Mouse (Mus musculus): ENCODE measurements around the gene Lypd6. TPM values are rescaled to one million over a fixed set of nuclear protein-coding genes. Genes with fewer than 3 reads are reported as not detected.

Gene Lypd6
- polyA plus RNA-seq, 1 experiment from 2014 or later: 0.28 TPM

DNA sequence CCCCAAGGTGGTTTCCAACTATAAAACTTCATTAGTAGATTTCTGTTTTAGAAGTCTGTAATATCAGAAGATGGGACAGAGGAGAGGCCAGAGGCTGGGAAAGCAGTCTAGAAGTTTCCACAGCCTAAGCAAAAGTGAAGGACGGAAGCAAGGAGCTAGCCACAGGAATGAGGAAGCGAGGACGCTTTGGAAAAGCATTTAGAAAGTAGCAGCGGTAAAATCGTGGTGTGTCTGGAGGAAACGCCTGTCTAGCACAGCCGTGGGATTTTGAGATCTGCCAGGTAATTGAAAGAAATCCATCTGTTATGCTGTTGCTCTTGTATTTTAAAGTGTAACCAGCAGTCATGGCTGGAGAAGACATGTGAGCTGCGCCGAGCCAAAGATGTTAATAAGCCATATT lies 81.1 kb downstream of the Lypd6 start:
- 35% methylated on average over 9 of the region's 9 CpGs for WGBS (ENCODE audit: insufficient replicate concordance)
- Histone ChIP-seq H3K4me3 (replicated peaks) (no peak overlapping the region), H3K36me3 (no peaks in the 10 kb centered on the region), H3K9ac (no peak overlapping the region), H3K4me2 (no peak overlapping the region), H3K9me3 (replicated peaks) (no peaks in the 10 kb centered on the region), H3K4me1 (replicated peaks) (no peaks in the 10 kb centered on the region), H3K27ac (no peak overlapping the region), H3K27me3 (no peaks in the 10 kb centered on the region)
- no peak for ATAC-seq (ENCODE audit: low read depth)
- DNase-seq: no peak

GRCm38 (mm10) chr2:50149257-50150202 lies 83.3 kb downstream of the Lypd6 start:
- Histone ChIP-seq H3K36me3 (no peaks in the 10 kb centered on the region), H3K27ac (no peak overlapping the region), H3K9me3 (replicated peaks) (no peaks in the 10 kb centered on the region), H3K4me2 (no peak overlapping the region), H3K27me3 (no peaks in the 10 kb centered on the region), H3K4me1 (replicated peaks) (no peaks in the 10 kb centered on the region), H3K9ac (no peak overlapping the region), H3K4me3 (replicated peaks) (no peak overlapping the region)
- no peak for ATAC-seq (ENCODE audit: low read depth)
- no peak for DNase-seq
- 51% methylated on average over 6 of the region's 6 CpGs for WGBS (ENCODE audit: insufficient replicate concordance)

DNA sequence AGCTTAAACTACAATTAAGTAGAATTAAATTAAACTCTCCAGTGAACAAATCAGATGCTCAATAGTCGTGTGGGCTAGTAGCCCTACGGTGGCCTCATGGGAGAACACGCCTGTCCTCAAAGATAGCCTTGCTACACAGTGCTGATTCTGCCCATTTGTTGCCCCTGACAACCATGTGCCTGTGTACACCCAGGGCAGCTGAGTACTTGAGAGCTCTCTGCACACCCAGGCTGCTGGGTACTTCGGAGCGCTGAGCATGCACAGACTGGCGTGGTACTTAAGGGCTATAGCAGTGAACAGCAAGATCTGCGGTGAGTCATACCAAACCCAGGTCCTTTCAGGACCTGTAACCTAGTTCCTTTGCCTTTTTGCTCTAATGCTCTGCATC lies 84.0 kb downstream of the Lypd6 start:
- WGBS (ENCODE audit: insufficient replicate concordance): 71% methylated on average over 7 of the region's 7 CpGs
- H3K4me1 ChIP-seq (replicated peaks): no peaks in the 10 kb centered on the region
- H3K4me3 ChIP-seq (replicated peaks): no peak overlapping the region
- H3K36me3 ChIP-seq: no peaks in the 10 kb centered on the region
- ATAC-seq (ENCODE audit: low read depth) (no peak), DNase-seq (no peak)
- no peaks in the 10 kb centered on the region for H3K9me3 ChIP-seq (replicated peaks)
- no peak overlapping the region for H3K27ac ChIP-seq
- no peak overlapping the region for H3K4me2 ChIP-seq
- no peak overlapping the region for H3K9ac ChIP-seq
- H3K27me3 ChIP-seq: no peaks in the 10 kb centered on the region

DNA sequence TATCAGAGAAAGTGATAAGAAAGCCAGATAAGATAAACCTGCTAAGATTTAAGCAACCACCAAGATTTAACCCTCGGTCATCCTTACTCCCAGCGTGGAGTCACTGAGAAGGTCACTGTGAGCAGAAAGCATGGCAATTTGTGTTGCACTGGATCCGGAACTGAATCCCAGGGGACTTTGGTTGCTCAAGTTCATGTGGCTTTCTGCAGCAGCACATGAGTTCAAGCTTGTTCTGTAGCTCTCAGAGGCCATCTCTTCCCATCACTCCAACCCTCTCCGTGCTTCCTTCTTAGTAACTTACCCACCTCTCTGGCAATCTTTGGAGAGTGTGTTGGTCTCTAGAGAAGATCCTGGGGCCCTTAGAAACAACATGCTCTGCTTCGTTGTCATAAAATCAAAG lies 84.6 kb downstream of the Lypd6 start:
- no peaks in the 10 kb centered on the region for H3K4me1 ChIP-seq (replicated peaks)
- H3K9ac ChIP-seq: no peak overlapping the region
- no peak for ATAC-seq (ENCODE audit: low read depth)
- no peak for DNase-seq
- WGBS (ENCODE audit: insufficient replicate concordance): 62% methylated on average over 5 of the region's 5 CpGs
- no peak overlapping the region for H3K27ac ChIP-seq
- no peaks in the 10 kb centered on the region for H3K36me3 ChIP-seq
- H3K4me2 ChIP-seq: no peak overlapping the region
- H3K27me3 ChIP-seq: no peaks in the 10 kb centered on the region
- no peaks in the 10 kb centered on the region for H3K9me3 ChIP-seq (replicated peaks)
- no peak overlapping the region for H3K4me3 ChIP-seq (replicated peaks)

- no peak for DNase-seq
- Histone ChIP-seq H3K36me3 (no peaks in the 10 kb centered on the region), H3K27ac (no peak overlapping the region), H3K9me3 (replicated peaks) (no peaks in the 10 kb centered on the region), H3K4me1 (replicated peaks) (no peaks in the 10 kb centered on the region), H3K4me2 (no peak overlapping the region), H3K9ac (no peak overlapping the region), H3K27me3 (no peaks in the 10 kb centered on the region), H3K4me3 (replicated peaks) (no peak overlapping the region)
- ATAC-seq (ENCODE audit: low read depth): no peak
- 60% methylated on average over 2 of the region's 2 CpGs for WGBS (ENCODE audit: insufficient replicate concordance)
These were observed 85.2 kb downstream of the Lypd6 start for GRCm38 (mm10) chr2:50151401-50151800.

DNA sequence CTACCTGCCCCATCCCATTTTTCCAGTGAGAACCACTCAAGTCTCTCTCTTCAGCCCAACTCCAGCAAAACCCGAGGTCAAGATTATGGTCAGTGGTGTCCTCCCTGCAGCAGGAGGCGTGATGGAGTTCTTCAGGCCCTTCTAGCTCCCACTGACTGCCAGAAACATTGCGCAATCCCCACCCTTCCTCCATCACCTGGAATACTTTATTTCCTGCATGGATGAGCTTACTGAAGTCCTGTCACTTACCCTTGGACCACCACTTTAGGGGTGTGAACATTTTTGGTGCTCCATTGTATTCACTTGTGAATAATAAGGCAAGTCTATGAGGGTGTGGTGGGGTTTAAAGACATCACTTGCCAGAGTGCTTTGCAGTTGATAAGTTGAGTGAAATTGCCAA lies 85.7 kb downstream of the Lypd6 start:
- H3K4me2 ChIP-seq: no peak overlapping the region
- no peak overlapping the region for H3K4me3 ChIP-seq (replicated peaks)
- no peaks in the 10 kb centered on the region for H3K27me3 ChIP-seq
- DNase-seq: no peak
- ATAC-seq (ENCODE audit: low read depth): no peak
- H3K9me3 ChIP-seq (replicated peaks): no peaks in the 10 kb centered on the region
- H3K36me3 ChIP-seq: no peaks in the 10 kb centered on the region
- WGBS (ENCODE audit: insufficient replicate concordance): 66% methylated on average over 3 of the region's 3 CpGs
- no peaks in the 10 kb centered on the region for H3K4me1 ChIP-seq (replicated peaks)
- no peak overlapping the region for H3K9ac ChIP-seq
- no peak overlapping the region for H3K27ac ChIP-seq

DNA sequence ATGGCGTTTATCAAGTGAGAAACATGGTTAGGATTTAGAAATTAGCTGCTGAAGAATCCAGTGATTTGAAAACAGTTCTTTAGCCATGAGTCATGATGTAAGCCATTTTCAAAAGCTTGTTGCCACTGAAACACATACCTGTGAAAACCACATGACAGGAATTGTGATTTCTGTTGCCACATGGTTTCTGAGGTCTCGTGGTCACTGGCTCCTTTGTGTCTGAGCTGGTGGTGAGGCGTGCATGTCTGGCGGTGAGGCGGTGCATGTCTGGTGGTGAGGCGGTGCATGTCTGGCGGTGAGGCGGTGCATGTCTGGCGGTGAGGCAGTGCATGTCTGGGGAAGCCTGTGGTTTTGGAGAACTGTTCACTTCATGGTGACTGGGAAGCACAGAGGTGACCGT lies 89.8 kb downstream of the Lypd6 start:
- Histone ChIP-seq H3K9ac (no peak overlapping the region), H3K27me3 (no peaks in the 10 kb centered on the region), H3K27ac (no peak overlapping the region), H3K4me2 (no peak overlapping the region), H3K36me3 (no peaks in the 10 kb centered on the region), H3K4me3 (replicated peaks) (no peak overlapping the region), H3K9me3 (replicated peaks) (no peaks in the 10 kb centered on the region), H3K4me1 (replicated peaks) (no peaks in the 10 kb centered on the region)
- no peak for ATAC-seq (ENCODE audit: low read depth)
- no peak for DNase-seq
- WGBS (ENCODE audit: insufficient replicate concordance): 81% methylated on average over 10 of the region's 10 CpGs

DNA sequence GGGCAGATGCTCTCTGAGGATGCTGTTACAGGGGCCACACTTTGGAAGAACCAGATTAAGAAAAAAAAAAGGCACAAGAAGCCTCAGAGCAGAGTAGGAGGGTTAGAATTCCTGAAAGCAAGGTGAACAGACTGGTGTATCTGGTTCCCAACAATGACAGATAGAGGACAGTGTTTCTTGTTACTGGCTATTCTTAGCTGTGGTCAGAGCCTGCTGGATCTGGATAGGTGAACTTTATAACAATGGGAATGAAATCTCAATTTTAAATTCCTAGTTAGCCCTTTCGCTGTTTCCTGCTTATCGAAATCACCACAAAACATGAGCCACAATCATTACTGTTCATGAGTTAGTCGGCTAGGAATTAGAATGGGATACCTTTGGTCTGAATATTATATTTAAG lies 93.8 kb downstream of the Lypd6 start:
- no peak overlapping the region for H3K9ac ChIP-seq
- no peaks in the 10 kb centered on the region for H3K9me3 ChIP-seq (replicated peaks)
- H3K4me1 ChIP-seq (replicated peaks): no peaks in the 10 kb centered on the region
- WGBS (ENCODE audit: insufficient replicate concordance): 71% methylated on average over 3 of the region's 3 CpGs
- H3K27me3 ChIP-seq: no peaks in the 10 kb centered on the region
- H3K4me3 ChIP-seq (replicated peaks): no peak overlapping the region
- no peak for DNase-seq
- H3K36me3 ChIP-seq: no peaks in the 10 kb centered on the region
- no peak for ATAC-seq (ENCODE audit: low read depth)
- H3K4me2 ChIP-seq: no peak overlapping the region
- H3K27ac ChIP-seq: no peak overlapping the region

GRCm38 (mm10) chr2:50163608-50164007 lies 97.4 kb downstream of the Lypd6 start:
- Histone ChIP-seq H3K4me3 (replicated peaks) (no peak overlapping the region), H3K9ac (no peak overlapping the region), H3K27ac (no peak overlapping the region), H3K4me2 (no peak overlapping the region), H3K27me3 (no peaks in the 10 kb centered on the region), H3K36me3 (no peaks in the 10 kb centered on the region), H3K4me1 (replicated peaks) (no peaks in the 10 kb centered on the region), H3K9me3 (replicated peaks) (no peaks in the 10 kb centered on the region)
- 72% methylated on average over 8 of the region's 8 CpGs for WGBS (ENCODE audit: insufficient replicate concordance)
- ATAC-seq (ENCODE audit: low read depth) (no peak), DNase-seq (no peak)

DNA sequence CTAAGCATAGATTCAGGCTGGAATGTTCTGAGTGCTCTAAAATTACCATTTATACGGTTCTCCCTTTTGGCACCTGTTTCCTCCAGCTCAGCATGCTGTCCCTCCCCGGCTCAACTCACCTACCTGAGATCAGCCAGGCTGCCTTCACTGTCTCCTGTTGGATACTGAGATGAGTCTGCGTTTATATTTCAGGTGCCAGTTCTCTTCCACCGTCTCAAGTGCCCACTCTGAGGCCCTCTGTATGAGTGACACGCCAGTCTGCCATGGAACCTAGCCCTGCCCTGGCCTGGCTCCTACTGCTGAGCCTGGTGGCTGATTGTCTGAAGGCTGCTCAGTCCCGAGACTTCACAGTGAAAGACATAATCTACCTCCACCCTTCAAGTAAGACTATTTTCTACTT lies 99.0 kb downstream of the Lypd6 start:
- 49% methylated on average over 6 of the region's 6 CpGs for WGBS (ENCODE audit: insufficient replicate concordance)
- no peak overlapping the region for H3K9ac ChIP-seq
- no peaks in the 10 kb centered on the region for H3K36me3 ChIP-seq
- no peak overlapping the region for H3K27ac ChIP-seq
- H3K4me2 ChIP-seq: no peak overlapping the region
- H3K4me1 ChIP-seq (replicated peaks): no peaks in the 10 kb centered on the region
- no peaks in the 10 kb centered on the region for H3K9me3 ChIP-seq (replicated peaks)
- H3K27me3 ChIP-seq: no peaks in the 10 kb centered on the region
- no peak for DNase-seq
- no peak overlapping the region for H3K4me3 ChIP-seq (replicated peaks)
- ATAC-seq (ENCODE audit: low read depth): no peak

DNA sequence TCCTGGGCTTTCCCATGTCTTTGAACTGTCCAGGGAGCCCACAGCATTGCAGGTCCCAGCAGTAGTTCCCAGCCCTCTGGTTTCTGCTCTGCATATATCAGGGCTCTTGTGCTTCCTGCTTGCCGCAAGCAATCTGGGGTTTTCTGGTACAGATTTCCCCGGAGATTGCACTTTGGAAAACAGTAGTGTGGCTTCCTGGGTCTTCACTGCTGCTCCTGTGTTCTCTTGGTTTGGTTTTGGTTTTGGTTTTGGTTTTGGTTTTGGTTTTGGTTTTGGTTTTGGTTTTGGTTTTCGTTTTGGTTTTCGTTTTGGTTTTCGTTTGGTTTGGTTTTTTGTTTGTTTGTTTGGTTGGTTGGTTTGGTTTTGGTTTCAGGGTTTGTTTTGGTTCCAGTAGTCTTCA lies 99.9 kb downstream of the Lypd6 start:
- Histone ChIP-seq H3K9me3 (replicated peaks) (no peaks in the 10 kb centered on the region), H3K4me3 (replicated peaks) (no peak overlapping the region), H3K27me3 (no peaks in the 10 kb centered on the region), H3K27ac (no peak overlapping the region), H3K36me3 (no peaks in the 10 kb centered on the region), H3K4me1 (replicated peaks) (no peaks in the 10 kb centered on the region), H3K9ac (no peak overlapping the region), H3K4me2 (no peak overlapping the region)
- WGBS (ENCODE audit: insufficient replicate concordance): 44% methylated on average over 5 of the region's 5 CpGs
- DNase-seq: no peak
- ATAC-seq (ENCODE audit: low read depth): no peak
